Mouse (Mus musculus) forebrain, postnatal 0 days (tissue): ENCODE measurements around the gene Col20a1. TPM values are rescaled to one million over a fixed set of nuclear protein-coding genes. Genes with fewer than 3 reads are reported as not detected.

Experiments
- ATAC-seq: fragments of 200-750 bp; cut with Nextera tagmentation; 2 replicates; pipeline ENCODE4 v1.8.0; 2017; ENCODE audit warnings: mild to moderate bottlenecking, moderate library complexity
- DNase-seq: peaks from one replicate; pipeline ENCODE4 v3.0.0-alpha.2; 2015
- H3K27ac ChIP-seq: fragments of 300-500 bp; sonication (generic); 2 replicates; pipeline ENCODE4 v1.5.1; 2014; ENCODE audit warnings: low read depth, mild to moderate bottlenecking, antibody characterized with exemption, low read length, moderate library complexity, mixed read lengths
- H3K27me3 ChIP-seq: fragments of 300-500 bp; sonication (generic); 2 replicates; pipeline ENCODE4 v1.6.1; 2014; ENCODE audit warnings: mild to moderate bottlenecking, low read length, mixed read lengths; ENCODE audit not compliant: insufficient read depth
- H3K36me3 ChIP-seq: fragments of 300-500 bp; sonication (generic); 2 replicates; pipeline ENCODE4 v1.6.1; 2014; ENCODE audit warnings: mild to moderate bottlenecking, moderate library complexity; ENCODE audit not compliant: insufficient read depth
- H3K4me1 ChIP-seq: fragments of 300-500 bp; sonication (generic); 2 replicates; pipeline ENCODE4 v1.6.1; 2014; ENCODE audit warnings: antibody characterized with exemption; ENCODE audit not compliant: insufficient read depth
- H3K4me2 ChIP-seq: fragments of 300-500 bp; sonication (generic); 2 replicates; pipeline ENCODE4 v1.6.1; 2014; ENCODE audit warnings: low read depth, mild to moderate bottlenecking, moderate library complexity
- H3K4me3 ChIP-seq: fragments of 300-500 bp; sonication (generic); 2 replicates; pipeline ENCODE4 v1.5.1; 2014; ENCODE audit warnings: low read depth, low read length, mixed read lengths
- H3K9ac ChIP-seq: fragments of 300-500 bp; sonication (generic); 2 replicates; pipeline ENCODE4 v1.6.1; 2014; ENCODE audit warnings: mild to moderate bottlenecking
- H3K9me3 ChIP-seq: fragments of 300-500 bp; sonication (generic); 2 replicates; pipeline ENCODE4 v1.6.1; 2016; ENCODE audit warnings: low read length
- CTCF ChIP-seq: sonication (generic); IDR thresholded peaks from 2 replicates; pipeline ENCODE4 v1.5.1; 2016; ENCODE audit warnings: antibody characterized with exemption, control low read depth, low read depth
- WGBS: fragments of 180-500 bp; shearing (Covaris S2); extraction: QIAGEN DNeasy Blood & Tissue Kit; methylation state at CpG from one replicate; pipeline ENCODE4 v1.1.7; 2014; 5-methylcytosine and 5-hydroxymethylcytosine counted together
- polyA plus RNA-seq: library from polyadenylated mRNA; unstranded; fragments of >200 nt; fragmentation: Nextera tagmentation; extraction: Ambion mirVana; gene quantifications from 2 replicates; pipeline ENCODE4 v1.2.1, GENCODE M21; 2015
- total RNA-seq: library from RNA; depleted of rRNA; stranded (reverse); fragments of >200 nt; gene quantifications from 2 replicates; pipeline ENCODE4 v1.2.3, GENCODE M21; 2014

Col20a1 gene
- total and polyA plus RNA-seq, 2 experiments from 2014 or later = 0.17 to 0.29 TPM

GRCm38 (mm10) chr2:181043437-181043836 lies 57.1 kb downstream of the Col20a1 start, which contains the start of gene Chrna4:
Gene Chrna4, minus strand, starts transcription at chr2:181043546.
- ATAC-seq = no peak
- Histone ChIP-seq H3K9ac (no peak within 1 kb of the TSS), H3K27ac (no peak within 1 kb of the TSS), H3K9me3 (no peaks in the 10 kb centered on the region), H3K4me2 (no peak within 1 kb of the TSS), H3K27me3 (no peaks in the 10 kb centered on the region; the same call in 1 of the 2 replicates), H3K4me1 (peaks cover 9% of the 10 kb centered on the region), H3K36me3 (no peaks in the 10 kb centered on the region), H3K4me3 (no peak within 1 kb of the TSS)
- DNase-seq = peak; percentile 48
- no peak for TF ChIP-seq CTCF
- 28% methylated on average over 3 of the region's 3 CpGs for whole genome bisulfite sequencing

- Histone ChIP-seq H3K9me3 (no peaks in the 10 kb centered on the region), H3K27me3 (no peaks in the 10 kb centered on the region; the same call in 1 of the 2 replicates), H3K4me1 (peaks cover 9% of the 10 kb centered on the region), H3K4me3 (no peak overlapping the region), H3K9ac (no peak overlapping the region), H3K27ac (no peak overlapping the region), H3K36me3 (no peaks in the 10 kb centered on the region), H3K4me2 (no peak overlapping the region)
- 9% methylated on average over 3 of the region's 3 CpGs for WGBS
- DNase-seq (no peak), ATAC-seq (no peak)
- no peak for TF ChIP-seq CTCF
These were observed 57.7 kb downstream of the Col20a1 start for GRCm38 (mm10) chr2:181044001-181044400.

GRCm38 (mm10) chr2:181048252-181048945 lies 62.1 kb downstream of the Col20a1 start:
- H3K27ac ChIP-seq = no peak overlapping the region
- no peak overlapping the region for H3K4me3 ChIP-seq
- no peaks in the 10 kb centered on the region for H3K36me3 ChIP-seq
- no peak for TF ChIP-seq CTCF
- ATAC-seq (no peak), DNase-seq (no peak)
- no peaks in the 10 kb centered on the region for H3K9me3 ChIP-seq
- no peaks in the 10 kb centered on the region for H3K27me3 ChIP-seq
- H3K4me1 ChIP-seq = no peaks in the 10 kb centered on the region
- H3K9ac ChIP-seq = no peak overlapping the region
- no peak overlapping the region for H3K4me2 ChIP-seq
- 53% methylated on average over 7 of the region's 7 CpGs for WGBS

- H3K4me3 ChIP-seq = no peak overlapping the region
- no peak for TF ChIP-seq CTCF
- H3K27me3 ChIP-seq = no peaks in the 10 kb centered on the region
- no peaks in the 10 kb centered on the region for H3K36me3 ChIP-seq
- no peak overlapping the region for H3K27ac ChIP-seq
- DNase-seq (no peak), ATAC-seq (no peak)
- H3K9ac ChIP-seq = no peak overlapping the region
- no peaks in the 10 kb centered on the region for H3K9me3 ChIP-seq
- WGBS = 84% methylated on average over 9 of the region's 9 CpGs
- no peak overlapping the region for H3K4me2 ChIP-seq
- H3K4me1 ChIP-seq = no peaks in the 10 kb centered on the region
These were observed 62.7 kb downstream of the Col20a1 start for GRCm38 (mm10) chr2:181048986-181049385.

- H3K4me2 ChIP-seq = no peak overlapping the region
- no peaks in the 10 kb centered on the region for H3K9me3 ChIP-seq
- 78% methylated on average over 1 of the region's 1 CpGs for WGBS
- no peaks in the 10 kb centered on the region for H3K27me3 ChIP-seq
- TF ChIP-seq CTCF = no peak
- no peak for DNase-seq
- H3K27ac ChIP-seq = no peak overlapping the region
- no peak for ATAC-seq
- no peak overlapping the region for H3K4me3 ChIP-seq
- H3K9ac ChIP-seq = no peak overlapping the region
- H3K4me1 ChIP-seq = peaks cover 2% of the 10 kb centered on the region
- H3K36me3 ChIP-seq = no peaks in the 10 kb centered on the region
These were observed 65.8 kb downstream of the Col20a1 start for GRCm38 (mm10) chr2:181052171-181052570.

- H3K9ac ChIP-seq = no peak overlapping the region
- ATAC-seq (peak; percentile 50; the same call in 1 of the 2 replicates), DNase-seq (no peak)
- TF ChIP-seq CTCF = no peak
- peaks cover 7% of the 10 kb centered on the region for H3K4me1 ChIP-seq
- H3K36me3 ChIP-seq = no peaks in the 10 kb centered on the region
- no peak overlapping the region for H3K27ac ChIP-seq
- H3K27me3 ChIP-seq = no peaks in the 10 kb centered on the region
- no peak overlapping the region for H3K4me3 ChIP-seq
- WGBS = 39% methylated on average over 8 of the region's 8 CpGs
- H3K4me2 ChIP-seq = no peak overlapping the region
- H3K9me3 ChIP-seq = no peaks in the 10 kb centered on the region
These were observed 71.0 kb downstream of the Col20a1 start for GRCm38 (mm10) chr2:181057341-181057740.

- Histone ChIP-seq H3K4me3 (no peak overlapping the region), H3K9ac (no peak overlapping the region), H3K4me1 (peaks cover 7% of the 10 kb centered on the region), H3K9me3 (no peaks in the 10 kb centered on the region), H3K4me2 (no peak overlapping the region), H3K27ac (no peak overlapping the region), H3K27me3 (no peaks in the 10 kb centered on the region), H3K36me3 (no peaks in the 10 kb centered on the region)
- no peak for DNase-seq
- 65% methylated on average over 3 of the region's 3 CpGs for WGBS
- no peak for ATAC-seq
- TF ChIP-seq CTCF = no peak
These were observed 71.9 kb downstream of the Col20a1 start for GRCm38 (mm10) chr2:181058193-181058592.
